Mouse (Mus musculus) midbrain, postnatal 0 days (tissue): ENCODE data around the gene Zfp37. TPM values are rescaled to one million over a fixed set of nuclear protein-coding genes. Genes with fewer than 3 reads are reported as not detected.

Experiments
- ATAC-seq: fragments of 200-750 bp; cut with Nextera tagmentation; 2 replicates; pipeline ENCODE4 v1.8.0; 2017; ENCODE audit warnings: moderate number of reproducible peaks, mild to moderate bottlenecking, moderate TSS enrichment, moderate library complexity; ENCODE audit not compliant: low FRiP score
- DNase-seq: peaks from one replicate; pipeline ENCODE4 v3.0.0-alpha.2; 2015; ENCODE audit warnings: low spot score
- H3K27ac ChIP-seq: fragments of 300-500 bp; sonication (generic); 2 replicates; pipeline ENCODE4 v1.5.1; 2014; ENCODE audit warnings: low read depth, mild to moderate bottlenecking, low read length, mixed read lengths
- H3K27me3 ChIP-seq: fragments of 300-500 bp; sonication (generic); 2 replicates; pipeline ENCODE4 v1.6.1; 2014; ENCODE audit warnings: low read length, control low read depth, mixed read lengths; ENCODE audit not compliant: insufficient read depth
- H3K36me3 ChIP-seq: fragments of 300-500 bp; sonication (generic); 2 replicates; pipeline ENCODE4 v1.6.1; 2014; ENCODE audit warnings: low read length, control low read depth, mixed read lengths; ENCODE audit not compliant: insufficient read depth
- H3K4me1 ChIP-seq: fragments of 300-500 bp; sonication (generic); 2 replicates; pipeline ENCODE4 v1.6.1; 2014; ENCODE audit warnings: mild to moderate bottlenecking, control low read depth, antibody characterized with exemption, low read length, mixed read lengths; ENCODE audit not compliant: insufficient read depth
- H3K4me2 ChIP-seq: fragments of 300-500 bp; sonication (generic); 2 replicates; pipeline ENCODE4 v1.6.1; 2014; ENCODE audit warnings: low read depth, mild to moderate bottlenecking, low read length, mixed read lengths; ENCODE audit not compliant: poor library complexity, severe bottlenecking
- H3K4me3 ChIP-seq: fragments of 300-500 bp; sonication (generic); 2 replicates; pipeline ENCODE4 v1.5.1; 2014; ENCODE audit warnings: low read depth, mild to moderate bottlenecking, low read length, moderate library complexity
- H3K9ac ChIP-seq: fragments of 300-500 bp; sonication (generic); replicated peaks from 2 replicates; pipeline ENCODE4 v1.6.1; 2014; ENCODE audit warnings: mild to moderate bottlenecking, low read length, moderate library complexity, mixed read lengths; ENCODE audit not compliant: poor library complexity, severe bottlenecking
- H3K9me3 ChIP-seq: fragments of 300-500 bp; sonication (generic); 2 replicates; pipeline ENCODE4 v1.6.1; 2016; ENCODE audit warnings: low read length, control low read depth
- CTCF ChIP-seq: IDR thresholded peaks from 2 replicates; pipeline ENCODE4 v1.5.1; 2016; ENCODE audit warnings: antibody characterized with exemption, mild to moderate bottlenecking
- WGBS: fragments of 180-500 bp; shearing (Covaris S2); extraction: QIAGEN DNeasy Blood & Tissue Kit; methylation state at CpG from one replicate; pipeline ENCODE4 v1.1.7; 2014; 5-methylcytosine and 5-hydroxymethylcytosine counted together
- polyA plus RNA-seq: library from polyadenylated mRNA; unstranded; fragments of >200 nt; fragmentation: Nextera tagmentation; extraction: Ambion mirVana; gene quantifications from 2 replicates; pipeline ENCODE4 v1.2.1, GENCODE M21; 2015
- total RNA-seq: library from RNA; depleted of rRNA; stranded (reverse); fragments of >200 nt; gene quantifications from 2 replicates; pipeline ENCODE4 v1.2.3, GENCODE M21; 2014

Zfp37 gene
- total and polyA plus RNA-seq, 2 experiments from 2014 or later: 20.5 to 25.1 TPM

- no peak for DNase-seq
- Histone ChIP-seq H3K4me1 (no peaks in the 10 kb centered on the region), H3K9me3 (no peaks in the 10 kb centered on the region), H3K27ac (no peak overlapping the region), H3K36me3 (no peaks in the 10 kb centered on the region), H3K4me3 (no peak overlapping the region), H3K4me2 (no peak overlapping the region), H3K27me3 (no peaks in the 10 kb centered on the region), H3K9ac (no peak overlapping the region)
- ATAC-seq: no peak
- WGBS: 68% methylated on average over 1 of the region's 1 CpGs
- TF ChIP-seq CTCF: no peak
Observed at GRCm38 (mm10) chr4:62230153-62230552, 694 bp downstream of the Zfp37 start.

- Histone ChIP-seq H3K9me3 (no peaks in the 10 kb centered on the region), H3K9ac (no peak overlapping the region), H3K4me1 (no peaks in the 10 kb centered on the region), H3K27me3 (no peaks in the 10 kb centered on the region), H3K4me2 (no peak overlapping the region), H3K36me3 (no peaks in the 10 kb centered on the region), H3K27ac (no peak overlapping the region), H3K4me3 (no peak overlapping the region)
- peak; percentile 37; the same call in 1 of the 2 replicates for TF ChIP-seq CTCF
- ATAC-seq (no peak), DNase-seq (no peak)
- 92% methylated on average over 7 of the region's 7 CpGs for WGBS
Observed at GRCm38 (mm10) chr4:62229448-62229847, 1.4 kb downstream of the Zfp37 start.

- ATAC-seq: no peak
- no peak overlapping the region for H3K4me3 ChIP-seq
- peak; percentile 76 for TF ChIP-seq CTCF
- peak; percentile 40 for DNase-seq
- WGBS: 48% methylated on average over 10 of the region's 10 CpGs
- H3K36me3 ChIP-seq: no peaks in the 10 kb centered on the region
- H3K9me3 ChIP-seq: no peaks in the 10 kb centered on the region
- H3K27ac ChIP-seq: no peak overlapping the region
- H3K4me2 ChIP-seq: no peak overlapping the region
- H3K27me3 ChIP-seq: no peaks in the 10 kb centered on the region
- no peak overlapping the region for H3K9ac ChIP-seq
- no peaks in the 10 kb centered on the region for H3K4me1 ChIP-seq
Observed at GRCm38 (mm10) chr4:62228391-62228790, 2.5 kb downstream of the Zfp37 start.

- 73% methylated on average over 2 of the region's 2 CpGs for WGBS
- ATAC-seq (no peak), DNase-seq (no peak)
- Histone ChIP-seq H3K4me3 (no peak overlapping the region), H3K27me3 (no peaks in the 10 kb centered on the region), H3K9ac (no peak overlapping the region), H3K4me2 (no peak overlapping the region), H3K36me3 (no peaks in the 10 kb centered on the region), H3K9me3 (no peaks in the 10 kb centered on the region), H3K27ac (no peak overlapping the region), H3K4me1 (no peaks in the 10 kb centered on the region)
- TF ChIP-seq CTCF: no peak
Observed at GRCm38 (mm10) chr4:62213490-62213889, 17.4 kb downstream of the Zfp37 start.

DNA sequence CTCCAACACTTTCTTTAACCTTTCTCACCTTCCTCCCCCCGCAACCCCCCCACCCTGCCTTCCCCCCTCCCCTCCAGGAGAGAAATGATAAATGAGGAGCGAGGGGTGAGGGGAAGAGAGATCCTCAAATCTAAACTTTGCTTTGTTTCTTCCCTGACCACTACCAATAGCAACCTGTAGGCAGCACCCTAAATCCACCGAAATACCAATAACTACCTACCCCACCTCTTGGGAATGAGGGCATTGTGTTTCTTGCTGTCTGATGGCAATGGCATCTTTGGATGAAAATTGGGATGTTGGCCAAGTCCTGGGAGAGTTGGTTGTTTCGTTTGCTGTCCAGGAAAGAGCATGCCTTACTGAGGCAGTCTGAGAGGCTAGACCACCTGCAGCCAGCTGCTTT lies 20.8 kb downstream of the Zfp37 start:
- ATAC-seq: no peak
- DNase-seq: peak; percentile 33
- Histone ChIP-seq H3K27ac (no peak overlapping the region), H3K4me2 (no peak overlapping the region), H3K4me3 (no peak overlapping the region), H3K9ac (no peak overlapping the region), H3K36me3 (no peaks in the 10 kb centered on the region), H3K9me3 (no peaks in the 10 kb centered on the region), H3K27me3 (no peaks in the 10 kb centered on the region), H3K4me1 (peaks cover 5% of the 10 kb centered on the region; the same call in 1 of the 2 replicates)
- 51% methylated on average over 4 of the region's 4 CpGs for WGBS
- peak; percentile 49 for TF ChIP-seq CTCF

DNA sequence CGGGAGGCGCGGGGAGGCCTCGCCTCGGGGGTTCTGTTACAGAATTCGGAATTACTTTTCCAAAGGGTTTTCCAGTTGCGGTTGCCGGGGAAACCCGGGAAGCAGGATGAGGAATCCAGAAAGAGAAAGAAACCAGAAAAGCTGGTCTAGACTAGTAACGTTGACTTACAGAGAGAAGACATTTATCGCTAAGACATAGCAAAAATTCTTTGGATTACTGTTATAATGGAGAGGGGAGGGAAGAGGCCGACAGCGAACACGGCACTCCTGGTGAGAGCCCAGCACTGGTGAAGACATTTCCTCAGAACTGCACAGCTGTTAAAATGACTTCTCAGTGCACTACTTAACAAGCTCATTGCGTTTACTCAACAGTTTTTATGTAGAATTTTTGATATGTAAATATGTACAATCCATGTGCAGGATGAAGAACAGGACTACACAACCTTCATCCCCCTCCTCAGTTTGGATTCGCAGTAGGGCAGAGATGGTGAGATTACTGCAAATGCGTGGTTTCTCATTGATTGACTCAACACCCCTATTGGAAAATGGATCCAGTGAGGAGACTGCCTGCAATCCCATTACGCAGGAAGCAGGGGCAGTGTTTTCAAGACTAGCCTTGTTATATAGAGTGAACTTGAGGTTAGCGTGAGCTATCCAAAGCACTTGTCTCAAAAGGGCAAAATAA lies 22.0 kb downstream of the Zfp37 start:
- 4% methylated on average over 19 of the region's 19 CpGs for WGBS
- peak overlapping the region; percentile 68 for H3K4me3 ChIP-seq
- DNase-seq (peak; percentile 35), ATAC-seq (peak; percentile 50)
- H3K4me2 ChIP-seq: peak overlapping the region; percentile 62
- peaks cover 1% of the 10 kb centered on the region for H3K36me3 ChIP-seq
- peak; percentile 45; the same call in 1 of the 2 replicates for TF ChIP-seq CTCF
- H3K9me3 ChIP-seq: no peaks in the 10 kb centered on the region
- H3K27ac ChIP-seq: peak overlapping the region; percentile 95
- no peaks in the 10 kb centered on the region for H3K27me3 ChIP-seq
- peak overlapping the region; percentile 85 for H3K9ac ChIP-seq
- H3K4me1 ChIP-seq: peaks cover 5% of the 10 kb centered on the region; the same call in 1 of the 2 replicates
